Mouse (Mus musculus) MEL (cell line): ENCODE measurements at regions not wholly inside any gene's neighbourhood (a gene's known extent, or its start where the extent isn't known, plus 50 kb on each side); places are given as distances from the start of the nearest gene placed in this dataset.
A peak's percentile ranks its signal among the peaks of the same experiment; 100 is the strongest.

Experiments
- CHD2 ChIP-seq: IDR thresholded peaks from 2 replicates; pipeline ENCODE4 v1.6.1; 2011; ENCODE audit warnings: low read length, improper control_type of control experiment
- CTCF ChIP-seq, 3 experiments: IDR thresholded peaks in 2 of 3; conservative IDR thresholded peaks in 1 of 3; 2 replicates each; pipeline ENCODE4 v1.5.1; 2011 to 2012; ENCODE audit warnings: low read length in 3 of 3, low read depth in 2 of 3, mild to moderate bottlenecking in 2 of 3, improper control_type of control experiment in 1 of 3, inconsistent platforms in 1 of 3, mixed read lengths in 1 of 3, moderate library complexity in 1 of 3; ENCODE audit not compliant: control insufficient read depth in 1 of 3, insufficient read depth in 1 of 3, poor library complexity in 1 of 3, severe bottlenecking in 1 of 3
- E2F4 ChIP-seq: IDR thresholded peaks from 2 replicates; pipeline ENCODE4 v1.6.1; 2011; ENCODE audit warnings: low read depth, low read length, improper control_type of control experiment, borderline replicate concordance
- ETS1 ChIP-seq: IDR thresholded peaks from 2 replicates; pipeline ENCODE4 v1.6.1; 2012; ENCODE audit warnings: low read depth, mild to moderate bottlenecking, inconsistent platforms, low read length, improper control_type of control experiment, moderate library complexity
- GATA1 ChIP-seq: IDR thresholded peaks from 2 replicates; pipeline ENCODE4 v1.6.1; 2011; ENCODE audit warnings: low read depth, low read length, improper control_type of control experiment
- MAZ ChIP-seq: IDR thresholded peaks from 2 replicates; pipeline ENCODE4 v1.6.1; 2012; ENCODE audit warnings: low read depth, mild to moderate bottlenecking, inconsistent platforms, low read length, improper control_type of control experiment
- MXI1 ChIP-seq: IDR thresholded peaks from 2 replicates; pipeline ENCODE4 v1.6.1; 2011; ENCODE audit warnings: mild to moderate bottlenecking, low read depth, low read length, improper control_type of control experiment
- NRF1 ChIP-seq: IDR thresholded peaks from 2 replicates; pipeline ENCODE4 v1.6.1; 2014; ENCODE audit warnings: low read depth, mild to moderate bottlenecking, inconsistent platforms, low read length, improper control_type of control experiment, moderate library complexity; ENCODE audit not compliant: poor library complexity, insufficient read depth, severe bottlenecking
- POLR2A ChIP-seq, 2 experiments: IDR thresholded peaks; 2 replicates each; pipeline ENCODE4 v1.6.1; 2011 to 2012; ENCODE audit warnings: low read length in 2 of 2, mild to moderate bottlenecking in 2 of 2, control low read depth in 1 of 2, improper control_type of control experiment in 1 of 2, low read depth in 1 of 2, moderate library complexity in 1 of 2; ENCODE audit not compliant: control insufficient read depth in 1 of 2, insufficient read depth in 1 of 2, poor library complexity in 1 of 2
- POLR2AphosphoS2 ChIP-seq: IDR thresholded peaks from 2 replicates; pipeline ENCODE4 v1.6.1; 2011; ENCODE audit warnings: low read length, improper control_type of control experiment
- RAD21 ChIP-seq: IDR thresholded peaks from 2 replicates; pipeline ENCODE4 v1.6.1; 2011; ENCODE audit warnings: mild to moderate bottlenecking, low read depth, low read length, improper control_type of control experiment
- RCOR1 ChIP-seq: IDR thresholded peaks from 2 replicates; pipeline ENCODE4 v1.6.1; 2012; ENCODE audit warnings: low read depth, mild to moderate bottlenecking, inconsistent platforms, low read length, improper control_type of control experiment
- TAL1 ChIP-seq: IDR thresholded peaks from 2 replicates; pipeline ENCODE4 v1.6.1; 2012; ENCODE audit warnings: mild to moderate bottlenecking, inconsistent platforms, low read length, moderate library complexity, mixed read lengths

GRCm38 (mm10) chr11:109030486-109030885 is 110.3 kb downstream of the Axin2 start:
- TF ChIP-seq RCOR1 (no peak), CHD2 (no peak), ETS1 (no peak), MXI1 (no peak), TAL1 (no peak), MAZ (no peak), CTCF (IDR thresholded peaks at IDR 0.05 in 2 of 3, conservative IDR thresholded peaks at IDR 0.05 in 1 of 3; ENCODE audit: control insufficient read depth in 1 of 3, insufficient read depth in 1 of 3, low read depth in 2 of 3, low read length in 3 of 3, poor library complexity in 1 of 3, severe bottlenecking in 1 of 3) (peak in 1 of 3 experiments; percentile 1; a peak in 1 of 6 replicates), POLR2A (IDR thresholded peaks at IDR 0.05; ENCODE audit: control insufficient read depth in 1 of 2, insufficient read depth in 1 of 2, low read depth in 1 of 2, low read length in 2 of 2, poor library complexity in 1 of 2) (no peak), POLR2AphosphoS2 (no peak), NRF1 (no peak), GATA1 (no peak), RAD21 (no peak; the same call in 1 of the 2 replicates), E2F4 (no peak)
